8 mouse cellular contexts compared by ENCODE assay signal in the genomic region with DNA sequence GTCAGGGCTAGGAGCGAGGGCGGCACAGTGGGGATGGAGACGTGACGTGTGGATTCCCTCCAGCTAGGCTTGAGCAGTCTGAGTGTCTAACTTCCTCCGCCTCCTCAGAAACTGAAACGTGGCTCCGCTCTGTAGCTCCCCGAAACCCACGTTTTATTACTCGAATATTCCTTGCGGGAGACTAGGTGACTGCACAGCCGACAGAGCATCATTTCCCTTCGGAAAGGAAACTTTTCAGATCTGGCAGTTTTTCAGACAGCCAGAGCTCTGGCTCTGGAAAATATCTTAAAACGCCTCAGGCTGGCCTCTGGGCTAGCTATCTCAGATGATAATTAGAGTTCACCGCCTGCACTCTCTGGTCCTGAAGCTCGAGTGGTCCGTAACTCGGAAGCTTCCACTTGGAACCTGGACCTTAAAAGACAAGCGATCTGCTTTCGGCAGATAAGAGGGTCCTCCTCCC. TPM values are rescaled to one million over a fixed set of nuclear protein-coding genes. Genes with fewer than 3 reads are reported as not detected.
DNase-seq lines count a peak whose midpoint lies in the region; ATAC-seq and TF ChIP-seq lines count a peak whose summit lies in the region.

No protein-coding gene starts in this region.

- CTCF ChIA-PET in Patski (lab: Charles Lee), result interaction anchor here (0.8 to 1.2 kb wide), 2 partner anchors 13 to 112 kb away, joined by 3 read pairs; no protein-coding TSS in a partner anchor

- no peaks in the 10 kb centered on the region for H3K27me3 ChIP-seq in Patski
- no peaks in the 10 kb centered on the region for H3K27me3 ChIP-seq in forebrain, embryonic 14.5 days (replicated peaks; ENCODE audit: control insufficient read depth, insufficient read depth, low read length)
- peaks cover 21% of the 10 kb centered on the region for H3K27me3 ChIP-seq in intestine, postnatal 0 days (replicated peaks; ENCODE audit: control insufficient read depth, insufficient read depth, low read length)
- H3K27me3 ChIP-seq in stomach, embryonic 14.5 days (ENCODE audit: control insufficient read depth, insufficient read depth, low read length), result 0 out of 2 replicates have a peak, but pooled peaks cover 6% of the 10 kb centered on the region

- in situ Hi-C loops in Patski (cut with MboI; ENCODE audit: low pct_unique_long_range_greater_than_20kb), result loop anchor here (5.0 kb wide), 1 partner anchor 107 kb away; no protein-coding TSS in a partner anchor

- peak; percentile 13 for DNase-seq in kidney, postnatal 10 days
- DNase-seq in kidney, adult 11 months, result no peak
- DNase-seq in Patski (ENCODE audit: low read depth, low spot score), result no peak
- peak; percentile 66 for DNase-seq in forebrain, embryonic 14.5 days (ENCODE audit: low spot score)
- peak; percentile 29 for DNase-seq in mesoderm, embryonic 11.5 days (ENCODE audit: low read depth, low spot score)
- DNase-seq in kidney, postnatal 25 days, result no peak

- H3K9me3 ChIP-seq in forebrain, embryonic 14.5 days (replicated peaks; ENCODE audit: control insufficient read depth, low read length), result no peaks in the 10 kb centered on the region
- H3K9me3 ChIP-seq in intestine, postnatal 0 days (ENCODE audit: control insufficient read depth), result no peaks in the 10 kb centered on the region
- H3K9me3 ChIP-seq in stomach, embryonic 14.5 days (ENCODE audit: control insufficient read depth, low read depth, low read length), result no peaks in the 10 kb centered on the region

- ATAC-seq in Patski, result peak; percentile 41
- peak; percentile 69 for ATAC-seq in forebrain, embryonic 14.5 days
- no peak for ATAC-seq in intestine, postnatal 0 days
- no peak for ATAC-seq in stomach, embryonic 14.5 days (ENCODE audit: insufficient number of reproducible peaks, insufficient read depth, low FRiP score, low read depth)

- peak overlapping the region; percentile 98 for H3K4me2 ChIP-seq in forebrain, embryonic 14.5 days (ENCODE audit: low read length)
- peak overlapping the region; percentile 63 for H3K4me2 ChIP-seq in intestine, postnatal 0 days (replicated peaks; ENCODE audit: low read depth)
- peak overlapping the region; percentile 89 for H3K4me2 ChIP-seq in stomach, embryonic 14.5 days (replicated peaks; ENCODE audit: low read depth, low read length)

- peak overlapping the region; percentile 44 for H3K4me3 ChIP-seq in forebrain, embryonic 14.5 days (ENCODE audit: low read depth, low read length)
- peak overlapping the region; percentile 33 for H3K4me3 ChIP-seq in intestine, postnatal 0 days (ENCODE audit: low read depth, low read length)
- peak overlapping the region; percentile 42 for H3K4me3 ChIP-seq in stomach, embryonic 14.5 days (ENCODE audit: low read depth, low read length)

- POLR2A ChIA-PET in Patski (lab: Charles Lee), result interaction anchor here (1.1 kb wide), 2 partner anchors 136 to 1219 kb away, joined by 3 read pairs; partner anchors contain the start of genes Casc1 and Etfrf1

- H3K4me1 ChIP-seq in forebrain, embryonic 14.5 days (ENCODE audit: control insufficient read depth, insufficient read depth, low read length), result peaks cover 4% of the 10 kb centered on the region; the same call in 1 of the 2 replicates
- 0 out of 2 replicates have a peak, but pooled peaks cover 3% of the 10 kb centered on the region for H3K4me1 ChIP-seq in intestine, postnatal 0 days (replicated peaks; ENCODE audit: control insufficient read depth, insufficient read depth, low read length)
- H3K4me1 ChIP-seq in stomach, embryonic 14.5 days (ENCODE audit: control insufficient read depth, insufficient read depth, low read length), result no peaks in the 10 kb centered on the region

- no peak overlapping the region for H3K27ac ChIP-seq in forebrain, embryonic 14.5 days (ENCODE audit: low read depth, low read length)
- H3K27ac ChIP-seq in intestine, postnatal 0 days (ENCODE audit: low read depth, low read length), result no peak overlapping the region
- H3K27ac ChIP-seq in stomach, embryonic 14.5 days (ENCODE audit: low read length), result no peak overlapping the region

- H3K36me3 ChIP-seq in forebrain, embryonic 14.5 days (ENCODE audit: control insufficient read depth, insufficient read depth, low read length), result no peaks in the 10 kb centered on the region
- H3K36me3 ChIP-seq in intestine, postnatal 0 days (ENCODE audit: control insufficient read depth, insufficient read depth), result no peaks in the 10 kb centered on the region
- H3K36me3 ChIP-seq in stomach, embryonic 14.5 days (ENCODE audit: control insufficient read depth, insufficient read depth, low read length), result no peaks in the 10 kb centered on the region

- H3K9ac ChIP-seq in forebrain, embryonic 14.5 days (ENCODE audit: low read length), result peak overlapping the region; percentile 74
- no peak overlapping the region for H3K9ac ChIP-seq in intestine, postnatal 0 days (ENCODE audit: low read depth, low read length)
- no peak overlapping the region for H3K9ac ChIP-seq in stomach, embryonic 14.5 days (replicated peaks; ENCODE audit: low read depth, low read length)

- no peak for TF ChIP-seq CTCF in Patski (IDR thresholded peaks at IDR 0.05)
- no peak for TF ChIP-seq CTCF in intestine, postnatal 0 days (IDR thresholded peaks at IDR 0.05; ENCODE audit: low read depth)

- WGBS in forebrain, embryonic 14.5 days, result 0% methylated on average over 20 of the region's 20 CpGs
- 1% methylated on average over 20 of the region's 20 CpGs for WGBS in intestine, postnatal 0 days
- WGBS in stomach, embryonic 14.5 days, result 2% methylated on average over 20 of the region's 20 CpGs

RNA-seq across cellular contexts. Expression of gene Bcat1, which starts 0.9 kb away (rescaled TPM):
- 57.1 TPM for polyA plus RNA-seq in Patski (2021)
- polyA plus RNA-seq in forebrain, embryonic 14.5 days (2014; fragmentation: Nextera tagmentation; extraction: Ambion mirVana), result 105 and 111 TPM in 2 replicates
- polyA plus RNA-seq in intestine, postnatal 0 days (2015; fragmentation: Nextera tagmentation; extraction: Ambion mirVana), result 0.71 and 1.0 TPM in 2 replicates
- polyA plus RNA-seq in stomach, embryonic 14.5 days (2014; fragmentation: Nextera tagmentation; extraction: Ambion mirVana), result 10.9 and 11.8 TPM in 2 replicates

RNA-seq across cellular contexts. Expression of gene Lrmp, which starts 40.3 kb away (rescaled TPM):
- polyA plus RNA-seq in Patski (2021), result 0.04 TPM
- polyA plus RNA-seq in forebrain, embryonic 14.5 days (2014; fragmentation: Nextera tagmentation; extraction: Ambion mirVana), result 0.58 and 1.1 TPM in 2 replicates
- 1.1 and 1.4 TPM in 2 replicates for polyA plus RNA-seq in intestine, postnatal 0 days (2015; fragmentation: Nextera tagmentation; extraction: Ambion mirVana)
- polyA plus RNA-seq in stomach, embryonic 14.5 days (2014; fragmentation: Nextera tagmentation; extraction: Ambion mirVana), result 6.2 and 6.5 TPM in 2 replicates

Comparison
In these comparisons a context has a peak if more than half of its experiments do, and no peak if none do; other contexts are left out.
1. DNase-seq: peak in kidney, postnatal 10 days (single experiment), forebrain, embryonic 14.5 days (single experiment) and mesoderm, embryonic 11.5 days (single experiment); none in kidney, adult 11 months (single experiment), Patski (single experiment) and kidney, postnatal 25 days (0 of 2).
2. ATAC-seq: peak in Patski (single experiment) and forebrain, embryonic 14.5 days (single experiment); none in intestine, postnatal 0 days (single experiment) and stomach, embryonic 14.5 days (single experiment).
3. Peak in every context shown above with its lines, with median percentiles within 50 percentile points of each other: H3K4me2 ChIP-seq and H3K4me3 ChIP-seq.